Mouse (Mus musculus) frontal cortex, adult 2 months (tissue): ENCODE results near the gene Capns1. TPM values are rescaled to one million over a fixed set of nuclear protein-coding genes. Genes with fewer than 3 reads are reported as not detected.
"Not testable (repeated sequence)": the region's sequence is repeated elsewhere in the genome, so short reads cannot be mapped to it uniquely, and the experiment has no call there.

ENCODE experiments used
- DNase-seq, 2 experiments: peaks; one replicate each; pipeline ENCODE4 v3.0.0; 2022; ENCODE audit warnings: low spot score in 1 of 2; ENCODE audit errors: extremely low spot score in 1 of 2
- polyA plus RNA-seq: library from polyadenylated mRNA; depleted of rRNA; stranded (reverse); fragments of >200 nt; gene quantifications from 2 replicates; pipeline ENCODE4 v1.2.3, GENCODE M21; 2012; rRNA removed

Capns1 gene
- polyA plus RNA-seq = 236 and 319 TPM in 2 replicates

DNA sequence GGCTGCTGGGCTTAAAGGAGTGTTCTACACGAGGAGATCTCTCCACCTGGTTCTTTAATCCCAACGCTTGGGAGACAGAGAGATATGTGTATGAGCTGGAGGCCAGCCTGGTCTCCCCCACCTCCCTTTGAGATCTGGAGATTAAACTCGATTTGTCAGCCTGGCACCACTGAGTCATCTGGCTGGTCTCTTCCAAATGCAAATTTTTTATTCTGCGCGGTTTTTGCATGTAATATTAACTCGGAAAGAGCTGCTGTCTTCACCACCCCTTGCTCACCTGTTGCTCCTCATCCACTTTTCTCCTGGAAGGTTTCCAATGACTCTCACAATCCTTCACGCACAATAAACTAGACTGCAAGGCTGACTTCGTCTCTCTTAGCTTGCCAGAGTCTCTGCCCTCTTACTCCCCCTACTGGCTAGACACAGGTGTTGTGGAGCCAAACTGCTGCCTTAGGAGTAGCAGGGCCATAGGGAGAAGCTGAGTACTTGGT, at the start of gene Capns1:
Capns1 (minus strand) TSS at position 331 of the 491 bp plus-strand sequence.
- DNase-seq = peak in 1 of 2 experiments; percentile 76

GRCm38 (mm10) chr7:30237374-30237773, 38.8 kb upstream of the Capns1 start:
- DNase-seq = not testable (repeated sequence)

DNA sequence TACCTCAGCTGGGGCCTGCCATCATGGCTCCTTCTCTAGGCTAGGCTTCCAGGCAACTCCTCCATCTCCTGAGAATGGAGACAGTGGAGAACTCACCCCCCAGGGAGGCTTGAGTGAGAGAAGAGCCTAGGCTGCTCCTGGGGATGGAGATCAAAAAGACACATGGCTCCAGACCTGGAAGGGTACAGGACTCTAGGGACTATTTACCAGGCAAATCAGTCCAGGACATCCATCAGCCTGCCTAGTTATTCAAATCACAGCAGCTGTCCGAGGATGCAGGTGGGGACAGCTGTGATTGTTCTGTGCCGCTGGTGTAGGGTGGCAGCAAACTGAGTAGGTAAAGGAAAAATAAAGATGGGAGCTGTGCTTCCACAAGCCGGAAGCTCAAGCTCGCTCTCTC, 37.0 kb upstream of the Capns1 start, which contains the start of gene Ovol3:
Ovol3 (minus strand) TSS at position 101 of the 400 bp plus-strand sequence.
- DNase-seq = no peak

GRCm38 (mm10) chr7:30235091-30235490, 36.5 kb upstream of the Capns1 start:
- no peak for DNase-seq

DNA sequence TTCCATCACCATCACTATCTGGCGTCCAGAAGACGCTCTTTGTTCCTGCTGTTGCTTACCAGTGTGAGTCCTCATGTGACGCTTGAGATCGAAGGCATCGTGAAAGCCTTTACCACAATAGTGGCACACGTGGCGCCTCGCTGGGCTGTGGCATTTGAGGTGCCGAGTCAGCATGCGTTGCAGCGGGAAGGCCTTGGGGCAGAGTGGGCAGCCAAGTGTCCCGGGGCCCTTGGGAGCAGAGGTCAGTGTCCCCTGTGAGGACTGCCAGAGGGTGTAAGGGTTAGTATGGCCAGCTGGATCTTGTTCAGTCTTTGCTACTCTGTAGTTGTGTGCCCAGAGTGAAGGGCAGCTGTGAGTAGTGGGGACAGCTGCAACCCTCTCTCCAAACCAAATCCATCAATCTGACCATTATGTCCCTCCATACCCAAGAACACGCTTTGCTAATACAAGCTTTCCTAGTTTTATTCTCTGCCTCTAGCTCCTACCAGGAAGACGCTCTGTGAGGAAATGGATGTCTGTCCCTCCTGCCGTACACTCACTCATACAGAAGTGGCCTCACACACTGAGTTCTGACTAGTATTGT, 35.8 kb upstream of the Capns1 start:
- DNase-seq = no peak

DNA sequence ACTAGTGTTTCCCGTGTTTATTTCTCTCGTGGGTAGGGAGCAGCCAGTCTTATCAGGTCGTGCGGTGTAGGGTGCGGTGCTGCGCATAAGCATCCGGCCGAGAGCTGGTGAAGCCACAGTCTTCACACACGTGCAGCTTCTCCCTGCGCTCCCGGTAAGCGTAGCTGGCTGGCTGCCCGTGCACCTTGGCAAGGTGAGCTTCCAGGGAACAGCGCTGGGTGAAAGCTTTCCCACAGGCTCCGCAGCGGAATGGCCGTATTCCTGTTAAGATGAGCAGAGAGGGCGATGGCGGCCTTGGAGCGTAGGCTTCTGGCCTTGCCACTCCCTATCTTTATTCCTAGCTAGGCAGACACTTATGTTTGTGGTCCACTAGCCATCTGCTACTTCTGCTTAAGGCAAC, 34.8 kb upstream of the Capns1 start:
- DNase-seq = no peak

GRCm38 (mm10) chr7:30232631-30233148, 34.1 kb upstream of the Capns1 start:
- DNase-seq = no peak

- peak; percentile 98 to 99 for DNase-seq
Measured at GRCm38 (mm10) chr7:30231669-30232454, 33.3 kb upstream of the Capns1 start, which contains the start of the genes Polr2i and Tbcb. TSS of gene Polr2i (plus strand) at chr7:30231948. TSS of gene Tbcb (minus strand) at chr7:30232272.

DNA sequence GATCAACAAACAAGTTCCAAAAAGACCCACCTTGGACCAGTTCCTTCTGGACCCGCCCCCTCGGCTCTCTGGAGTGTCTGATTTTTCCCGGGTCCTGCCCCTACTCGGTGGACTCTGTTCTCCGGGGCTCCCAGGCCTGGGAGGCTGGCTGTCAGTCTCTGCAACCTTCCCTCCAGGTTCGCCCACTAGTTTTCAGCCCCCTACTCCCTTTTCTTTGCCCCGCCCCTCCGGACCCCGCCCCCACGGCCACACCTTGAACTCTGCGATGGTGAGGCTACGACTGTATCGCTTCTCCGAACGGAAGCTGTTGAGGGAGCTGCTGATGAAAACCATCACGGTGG, 32.7 kb upstream of the Capns1 start:
- no peak for DNase-seq

DNA sequence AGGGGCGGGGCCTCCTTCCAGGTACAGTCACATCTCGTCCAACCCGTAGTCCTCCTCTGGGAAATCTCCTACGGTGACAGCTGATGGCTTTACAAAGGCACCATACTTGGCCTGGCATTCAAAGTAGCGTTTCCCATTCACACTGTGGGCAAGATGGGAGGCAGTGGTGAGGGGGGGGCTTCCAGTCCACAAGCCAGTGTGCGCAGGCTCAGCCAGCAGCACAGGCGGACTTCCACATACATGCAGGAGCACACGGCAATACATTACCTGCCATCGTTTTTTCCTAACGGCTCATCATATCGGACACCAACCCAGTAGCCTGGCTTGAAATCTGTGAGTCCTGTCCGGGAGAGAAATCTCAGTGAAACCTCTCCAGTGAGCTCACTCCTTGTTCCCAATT, 25.6 kb upstream of the Capns1 start:
- DNase-seq = no peak

GRCm38 (mm10) chr7:30222205-30222604, 23.6 kb upstream of the Capns1 start:
- DNase-seq = no peak

GRCm38 (mm10) chr7:30221433-30221832, 22.8 kb upstream of the Capns1 start:
- DNase-seq = no peak

DNA sequence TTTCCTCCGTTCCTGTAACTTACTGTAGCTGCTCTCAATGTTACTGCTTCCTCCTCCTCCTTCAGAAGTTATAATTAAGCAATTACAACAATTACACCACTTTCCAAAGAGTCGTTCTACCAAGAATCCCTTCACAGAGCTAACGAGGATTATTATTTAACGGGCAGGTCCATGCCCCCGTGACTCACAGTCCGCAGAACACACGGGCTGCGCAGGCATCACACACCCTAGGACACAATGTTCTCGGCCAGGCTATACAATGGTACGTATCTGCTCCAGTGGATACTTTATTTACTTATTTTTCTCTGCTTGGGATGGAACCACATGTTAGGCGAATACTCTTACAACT, 21.4 kb upstream of the Capns1 start:
- DNase-seq = no peak

GRCm38 (mm10) chr7:30219293-30220007, 20.8 kb upstream of the Capns1 start:
- DNase-seq = peak in 1 of 2 experiments; percentile 56

- DNase-seq = no peak
Measured at GRCm38 (mm10) chr7:30217277-30217676, 18.7 kb upstream of the Capns1 start.

GRCm38 (mm10) chr7:30216723-30217151, 18.1 kb upstream of the Capns1 start:
- peak; percentile 36 to 82 for DNase-seq

- no peak for DNase-seq
Measured at GRCm38 (mm10) chr7:30215875-30216274, 17.3 kb upstream of the Capns1 start.

DNA sequence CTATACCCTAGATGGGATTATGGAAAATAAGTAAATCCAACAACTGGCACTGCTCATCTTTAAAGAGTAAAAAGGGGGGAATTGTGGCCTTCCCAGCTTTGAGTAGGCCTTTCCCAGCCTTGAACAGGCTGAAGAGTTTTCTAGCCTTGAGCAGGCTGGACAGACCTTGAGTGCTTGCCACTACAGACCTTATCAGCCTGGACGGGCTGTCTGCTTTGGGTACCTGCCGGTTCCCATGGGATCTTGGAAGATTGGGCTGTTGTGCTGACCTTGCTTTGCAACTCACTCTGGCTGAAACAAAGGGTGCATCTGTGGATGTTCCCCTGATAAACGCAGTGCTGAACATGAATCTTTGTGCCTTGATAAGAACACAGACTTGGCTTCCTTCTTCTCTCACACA, 15.3 kb upstream of the Capns1 start:
- no peak for DNase-seq

GRCm38 (mm10) chr7:30211025-30211424, 12.4 kb upstream of the Capns1 start:
- no peak for DNase-seq

GRCm38 (mm10) chr7:30206364-30206763, 7.8 kb upstream of the Capns1 start:
- DNase-seq = not testable (repeated sequence)

GRCm38 (mm10) chr7:30205383-30205782, 6.8 kb upstream of the Capns1 start:
- DNase-seq = peak in 1 of 2 experiments; percentile 74
